Mouse (Mus musculus) intestine, postnatal 0 days (tissue): Measurements from ENCODE around the gene Plpp1. TPM values are rescaled to one million over a fixed set of nuclear protein-coding genes. Genes with fewer than 3 reads are reported as not detected.

ENCODE experiments used
- ATAC-seq: fragments of 200-750 bp; cut with Nextera tagmentation; 2 replicates; pipeline ENCODE4 v1.8.0; 2017; ENCODE audit warnings: mild to moderate bottlenecking, moderate TSS enrichment, moderate library complexity
- H3K27ac ChIP-seq: fragments of 300-500 bp; sonication (generic); 2 replicates; pipeline ENCODE4 v1.5.1; 2014; ENCODE audit warnings: mild to moderate bottlenecking, low read depth, low read length, moderate library complexity
- H3K27me3 ChIP-seq: fragments of 300-500 bp; sonication (generic); replicated peaks from 2 replicates; pipeline ENCODE4 v1.6.1; 2014; ENCODE audit warnings: low read length, mixed read lengths; ENCODE audit not compliant: control insufficient read depth, insufficient read depth
- H3K36me3 ChIP-seq: fragments of 300-500 bp; sonication (generic); 2 replicates; pipeline ENCODE4 v1.6.1; 2014; ENCODE audit warnings: mild to moderate bottlenecking, moderate library complexity; ENCODE audit not compliant: control insufficient read depth, insufficient read depth
- H3K4me1 ChIP-seq: fragments of 300-500 bp; sonication (generic); replicated peaks from 2 replicates; pipeline ENCODE4 v1.6.1; 2014; ENCODE audit warnings: antibody characterized with exemption, low read length, mixed read lengths; ENCODE audit not compliant: control insufficient read depth, insufficient read depth
- H3K4me2 ChIP-seq: fragments of 300-500 bp; sonication (generic); replicated peaks from 2 replicates; pipeline ENCODE4 v1.6.1; 2014; ENCODE audit warnings: low read depth, mild to moderate bottlenecking, moderate library complexity
- H3K4me3 ChIP-seq: fragments of 300-500 bp; sonication (generic); 2 replicates; pipeline ENCODE4 v1.5.1; 2014; ENCODE audit warnings: low read depth, low read length
- H3K9ac ChIP-seq: fragments of 300-500 bp; sonication (generic); 2 replicates; pipeline ENCODE4 v1.6.1; 2014; ENCODE audit warnings: mild to moderate bottlenecking, low read depth, low read length
- H3K9me3 ChIP-seq: fragments of 300-500 bp; sonication (generic); 2 replicates; pipeline ENCODE4 v1.6.1; 2016; ENCODE audit warnings: mixed run types; ENCODE audit not compliant: control insufficient read depth
- CTCF ChIP-seq: sonication (generic); IDR thresholded peaks from 2 replicates; pipeline ENCODE4 v1.5.1; 2016; ENCODE audit warnings: low read depth, mild to moderate bottlenecking, control low read depth, antibody characterized with exemption, moderate library complexity
- WGBS: fragments of 180-500 bp; shearing (Covaris S2); extraction: QIAGEN DNeasy Blood & Tissue Kit; methylation state at CpG from one replicate; pipeline ENCODE4 v1.1.7; 2014; 5-methylcytosine and 5-hydroxymethylcytosine counted together
- polyA plus RNA-seq: library from polyadenylated mRNA; unstranded; fragments of >200 nt; fragmentation: Nextera tagmentation; extraction: Ambion mirVana; gene quantifications from 2 replicates; pipeline ENCODE4 v1.2.1, GENCODE M21; 2015

Plpp1 gene
- 91.0 and 98.5 TPM in 2 replicates for polyA plus RNA-seq

GRCm38 (mm10) chr13:112800597-112801380, at the start of gene Plpp1:
Gene Plpp1 (plus strand): TSS chr13:112800792.
- H3K9me3 ChIP-seq = no peaks in the 10 kb centered on the region
- TF ChIP-seq CTCF = no peak
- no peaks in the 10 kb centered on the region for H3K27me3 ChIP-seq
- peak within 1 kb of the TSS; percentile 90 for H3K4me3 ChIP-seq
- H3K9ac ChIP-seq = peak within 1 kb of the TSS; percentile 79
- H3K27ac ChIP-seq = peak within 1 kb of the TSS; percentile 87
- under 1% methylated on average over 83 of the region's 83 CpGs for WGBS
- no peaks in the 10 kb centered on the region; the same call in 1 of the 2 replicates for H3K4me1 ChIP-seq
- H3K36me3 ChIP-seq = no peaks in the 10 kb centered on the region
- H3K4me2 ChIP-seq = peak within 1 kb of the TSS; percentile 84
- peak; percentile 97 for ATAC-seq

- no peak for ATAC-seq
- H3K9ac ChIP-seq = no peak overlapping the region
- no peaks in the 10 kb centered on the region for H3K27me3 ChIP-seq
- no peak overlapping the region for H3K4me3 ChIP-seq
- no peaks in the 10 kb centered on the region for H3K9me3 ChIP-seq
- H3K36me3 ChIP-seq = no peaks in the 10 kb centered on the region
- H3K27ac ChIP-seq = peak overlapping the region; percentile 35; the same call in 1 of the 2 replicates
- H3K4me2 ChIP-seq = peak overlapping the region; percentile 33
- 0 out of 2 replicates have a peak, but pooled peaks cover 3% of the 10 kb centered on the region for H3K4me1 ChIP-seq
- TF ChIP-seq CTCF = no peak
- WGBS = 21% methylated on average over 18 of the region's 18 CpGs
Measured at GRCm38 (mm10) chr13:112751454-112752308, 48.9 kb upstream of the Plpp1 start.

- Histone ChIP-seq H3K27me3 (no peaks in the 10 kb centered on the region), H3K36me3 (no peaks in the 10 kb centered on the region), H3K27ac (peak overlapping the region; percentile 54; the same call in 1 of the 2 replicates), H3K4me1 (0 out of 2 replicates have a peak, but pooled peaks cover 3% of the 10 kb centered on the region), H3K4me2 (peak overlapping the region; percentile 33; the same call in 1 of the 2 replicates), H3K9ac (no peak overlapping the region), H3K4me3 (no peak overlapping the region), H3K9me3 (no peaks in the 10 kb centered on the region)
- WGBS = 54% methylated on average over 11 of the region's 11 CpGs
- TF ChIP-seq CTCF = no peak
- ATAC-seq = no peak
Measured at GRCm38 (mm10) chr13:112752309-112752975, 48.1 kb upstream of the Plpp1 start.

GRCm38 (mm10) chr13:112753522-112753921, 47.1 kb upstream of the Plpp1 start:
- H3K9me3 ChIP-seq = no peaks in the 10 kb centered on the region
- H3K36me3 ChIP-seq = no peaks in the 10 kb centered on the region
- no peak overlapping the region for H3K4me2 ChIP-seq
- no peak overlapping the region for H3K4me3 ChIP-seq
- no peak for ATAC-seq
- no peak for TF ChIP-seq CTCF
- H3K27ac ChIP-seq = no peak overlapping the region
- no peak overlapping the region for H3K9ac ChIP-seq
- H3K27me3 ChIP-seq = no peaks in the 10 kb centered on the region
- WGBS = 70% methylated on average over 9 of the region's 9 CpGs
- H3K4me1 ChIP-seq = 0 out of 2 replicates have a peak, but pooled peaks cover 3% of the 10 kb centered on the region

GRCm38 (mm10) chr13:112754871-112755270, 45.7 kb upstream of the Plpp1 start:
- Histone ChIP-seq H3K27ac (no peak overlapping the region), H3K9me3 (no peaks in the 10 kb centered on the region), H3K27me3 (no peaks in the 10 kb centered on the region), H3K4me1 (0 out of 2 replicates have a peak, but pooled peaks cover 3% of the 10 kb centered on the region), H3K36me3 (no peaks in the 10 kb centered on the region), H3K9ac (no peak overlapping the region), H3K4me3 (no peak overlapping the region), H3K4me2 (no peak overlapping the region)
- 41% methylated on average over 4 of the region's 4 CpGs for WGBS
- TF ChIP-seq CTCF = peak; percentile 20; the same call in 1 of the 2 replicates
- no peak for ATAC-seq
